Mouse (Mus musculus) ES-E14 (cell line): ENCODE results near the gene Psmd8. TPM values are rescaled to one million over a fixed set of nuclear protein-coding genes. Genes with fewer than 3 reads are reported as not detected.
A peak's percentile ranks its signal among the peaks of the same experiment; 100 is the strongest.
"Not testable (repeated sequence)": the region's sequence is repeated elsewhere in the genome, so short reads cannot be mapped to it uniquely, and the experiment has no call there.

Experiments
- DNase-seq: peaks from one replicate; pipeline ENCODE4 v3.0.0-alpha.2; 2013; ENCODE audit warnings: low read depth, low spot score
- H3K27ac ChIP-seq: 2 replicates; pipeline ENCODE4 v1.5.1; 2012; ENCODE audit warnings: low read depth, mild to moderate bottlenecking, low read length, moderate library complexity, mixed read lengths; ENCODE audit not compliant: poor library complexity, insufficient read depth, severe bottlenecking
- H3K36me3 ChIP-seq: 2 replicates; pipeline ENCODE4 v1.6.1; 2012; ENCODE audit warnings: mild to moderate bottlenecking, low read length, moderate library complexity, mixed read lengths; ENCODE audit not compliant: control insufficient read depth, poor library complexity, insufficient read depth, severe bottlenecking
- H3K4me1 ChIP-seq, 2 experiments: fragments of 150-350 bp in 1 of 2; sonication (generic) in 1 of 2; 2 replicates each; pipeline ENCODE4 v1.6.1; 2012; ENCODE audit warnings: low read length in 2 of 2, mild to moderate bottlenecking in 1 of 2, mixed read lengths in 1 of 2; ENCODE audit not compliant: control insufficient read depth in 2 of 2, insufficient read depth in 2 of 2, poor library complexity in 1 of 2
- H3K4me3 ChIP-seq, 2 experiments: fragments of 150-350 bp in 1 of 2; sonication (generic) in 1 of 2; 2 replicates each; pipeline ENCODE4 v1.5.1; 2012; ENCODE audit warnings: low read length in 2 of 2, low read depth in 1 of 2, mild to moderate bottlenecking in 1 of 2, mixed read lengths in 1 of 2; ENCODE audit not compliant: insufficient read depth in 1 of 2, poor library complexity in 1 of 2, severe bottlenecking in 1 of 2
- H3K9ac ChIP-seq: 2 replicates; pipeline ENCODE4 v1.6.1; 2012; ENCODE audit warnings: low read depth, mild to moderate bottlenecking, low read length, mixed read lengths; ENCODE audit not compliant: poor library complexity, insufficient read depth, severe bottlenecking
- H3K9me3 ChIP-seq: fragments of 150-350 bp; sonication (generic); 2 replicates; pipeline ENCODE4 v1.6.1; 2012; ENCODE audit warnings: low read depth, mild to moderate bottlenecking, low read length; ENCODE audit not compliant: control insufficient read depth, insufficient read depth
- CHD2 ChIP-seq: IDR thresholded peaks from 2 replicates; pipeline ENCODE4 v1.6.1; 2014; ENCODE audit warnings: mild to moderate bottlenecking, low read depth, low read length, inconsistent platforms
- HCFC1 ChIP-seq: IDR thresholded peaks from 2 replicates; pipeline ENCODE4 v1.6.1; 2012; ENCODE audit warnings: low read length, inconsistent platforms, borderline replicate concordance; ENCODE audit not compliant: insufficient read depth
- MAFK ChIP-seq: IDR thresholded peaks from 2 replicates; pipeline ENCODE4 v1.6.1; 2014; ENCODE audit warnings: mild to moderate bottlenecking, low read depth, low read length, inconsistent platforms; ENCODE audit not compliant: insufficient read depth
- ZC3H11A ChIP-seq: IDR thresholded peaks from 2 replicates; pipeline ENCODE4 v1.6.1; 2012; ENCODE audit warnings: low read depth, mild to moderate bottlenecking, inconsistent platforms, low read length, borderline replicate concordance
- ZNF384 ChIP-seq: IDR thresholded peaks from 2 replicates; pipeline ENCODE4 v1.6.1; 2012; ENCODE audit warnings: low read depth, low read length, inconsistent platforms
- in situ Hi-C, 2 experiments: fragments of 600-800 bp; cut with MboI; formaldehyde crosslinking; loops; one replicate each; pipeline ENCODE4 v1.15.1; 2025; ENCODE audit warnings: low sequenced_read_pairs in 2 of 2, inconsistent platforms in 1 of 2; ENCODE audit not compliant: unreplicated experiment in 2 of 2
- total RNA-seq: library from RNA; depleted of rRNA; stranded (reverse); fragments of 300-350 nt; gene quantifications from 2 replicates; pipeline ENCODE4 v1.2.3, GENCODE M21; 2012

Gene Psmd8
- total RNA-seq, 1 experiment, result 211 TPM

- Histone ChIP-seq H3K4me3 (peak overlapping the region; percentile 31 to 63; a peak in 3 of 4 replicates), H3K36me3 (no peaks in the 10 kb centered on the region), H3K4me1 (peaks cover 0 to 1% of the 10 kb centered on the region in 2 experiments; a peak in 1 of 4 replicates), H3K9me3 (no peaks in the 10 kb centered on the region), H3K27ac (peak overlapping the region; percentile 60), H3K9ac (0 out of 2 replicates have a peak overlapping the region, but pooled peaks have one; percentile 11)
- DNase-seq, result peak; percentile 68
- in situ Hi-C loops, result no loop called here
- TF ChIP-seq HCFC1 (no peak), ZC3H11A (no peak), CHD2 (no peak), MAFK (no peak), ZNF384 (peak; percentile 84)
Observed at GRCm38 (mm10) chr7:29211415-29212198, 31.1 kb upstream of the Psmd8 start.

GRCm38 (mm10) chr7:29211013-29211412 lies 30.5 kb upstream of the Psmd8 start:
- H3K9ac ChIP-seq, H3K9me3 ChIP-seq, in situ Hi-C loops, DNase-seq, H3K4me1 ChIP-seq, H3K36me3 ChIP-seq: not testable (repeated sequence)
- peak overlapping the region; percentile 29 to 63; a peak in 3 of 4 replicates for H3K4me3 ChIP-seq
- peak overlapping the region; percentile 60; the same call in 1 of the 2 replicates for H3K27ac ChIP-seq

GRCm38 (mm10) chr7:29202577-29202976 lies 22.1 kb upstream of the Psmd8 start:
- Histone ChIP-seq H3K36me3 (no peaks in the 10 kb centered on the region), H3K27ac (no peak overlapping the region), H3K9ac (no peak overlapping the region), H3K4me1 (no peaks in the 10 kb centered on the region), H3K4me3 (no peak overlapping the region), H3K9me3 (no peaks in the 10 kb centered on the region)
- in situ Hi-C loops, result loop anchor here (5.0 to 10.0 kb wide), 2 partner anchors 512 to 515 kb away; no protein-coding TSS in a partner anchor
- TF ChIP-seq MAFK, result no peak
- TF ChIP-seq ZNF384, result no peak
- TF ChIP-seq ZC3H11A, result no peak
- TF ChIP-seq HCFC1, result no peak
- TF ChIP-seq CHD2, result no peak
- no peak for DNase-seq

- in situ Hi-C loops, H3K4me3 ChIP-seq, H3K9me3 ChIP-seq, H3K4me1 ChIP-seq, H3K27ac ChIP-seq, H3K36me3 ChIP-seq, H3K9ac ChIP-seq, DNase-seq: not testable (repeated sequence)
Observed at GRCm38 (mm10) chr7:29194230-29194629, 13.7 kb upstream of the Psmd8 start.

GRCm38 (mm10) chr7:29181323-29181722 lies 822 bp upstream of the Psmd8 start:
- H3K4me1 ChIP-seq, H3K36me3 ChIP-seq, in situ Hi-C loops, DNase-seq, H3K9me3 ChIP-seq, H3K27ac ChIP-seq, H3K4me3 ChIP-seq: not testable (repeated sequence)
- H3K9ac ChIP-seq, result peak overlapping the region; percentile 17; the same call in 1 of the 2 replicates
